Mouse (Mus musculus) embryonic stem cell, embryonic (primary cell): Measurements from ENCODE around the gene Ccdc92b.

ENCODE experiments used
- CTCF ChIA-PET, 4 experiments: fragments of 300-600 bp in 2 of 4; fragments of 350-600 bp in 2 of 4; sonication (Branson Sonifier 250); formaldehyde crosslinking; loops; one replicate each; lab custom pipeline; 2022; ENCODE audit warnings: inconsistent platforms in 2 of 4; lab: Charles Lee
- POLR2A ChIA-PET, 4 experiments: fragments of 300-600 bp in 2 of 4; fragments of 350-600 bp in 2 of 4; sonication (Branson Sonifier 250); formaldehyde crosslinking; loops; one replicate each; lab custom pipeline; 2022; ENCODE audit warnings: antibody characterized with exemption in 4 of 4, inconsistent platforms in 1 of 4; lab: Charles Lee

Ccdc92b gene

GRCm38 (mm10) chr11:74592246-74592645 lies 27.2 kb upstream of the Ccdc92b start:
- CTCF ChIA-PET: interaction anchor here in 3 of 4 experiments (0.6 to 1.4 kb wide), 4 partner anchors 13 to 1394 kb away, joined by 3 to 13 read pairs (median 3); partner anchors contain the start of gene Ctns (in 1 of the 3)
- POLR2A ChIA-PET: interaction anchor here in 2 of 4 experiments (0.7 to 4.5 kb wide), 4 partner anchors 18 to 45 kb away, joined by 3 to 28 read pairs (median 12); partner anchors contain the start of gene Rap1gap2 (in 1 of the 2)

GRCm38 (mm10) chr11:74597283-74597989 lies 22.0 kb upstream of the Ccdc92b start:
- POLR2A ChIA-PET: interaction anchor here in 3 of 4 experiments (0.5 to 1.5 kb wide), 7 partner anchors 8 to 197 kb away, joined by 3 to 7 read pairs (median 5); no protein-coding TSS in a partner anchor
- CTCF ChIA-PET: interaction anchor here (0.6 to 1.7 kb wide), 12 partner anchors 8 to 251 kb away, joined by 3 to 8 read pairs (median 4); no protein-coding TSS in a partner anchor

- ChIA-PET CTCF (interaction anchor here (0.6 to 1.7 kb wide), 10 partner anchors 9 to 250 kb away, joined by 3 to 15 read pairs (median 4); no protein-coding TSS in a partner anchor), POLR2A (interaction anchor here in 3 of 4 experiments (0.5 to 1.5 kb wide), 5 partner anchors 9 to 97 kb away, joined by 3 to 6 read pairs (median 3); no protein-coding TSS in a partner anchor)
Observed at GRCm38 (mm10) chr11:74597990-74598337, 21.4 kb upstream of the Ccdc92b start.

- CTCF ChIA-PET: no interaction called here
Observed at GRCm38 (mm10) chr11:74602286-74602685, 17.1 kb upstream of the Ccdc92b start.

GRCm38 (mm10) chr11:74610068-74610467 lies 9.3 kb upstream of the Ccdc92b start:
- POLR2A ChIA-PET: interaction anchor here in 3 of 4 experiments (0.5 to 2.9 kb wide), 19 partner anchors 9 to 850 kb away, joined by 3 to 10 read pairs (median 4); partner anchors contain the start of gene Ccdc92b (in 2 of the 3)
- CTCF ChIA-PET: interaction anchor here in 2 of 4 experiments (1.0 to 1.6 kb wide), 3 partner anchors 24 to 155 kb away, joined by 3 to 4 read pairs (median 3); no protein-coding TSS in a partner anchor

More at GRCm38 (mm10) chr11:74602286-74602685, 17.1 kb upstream of the Ccdc92b start:
- POLR2A ChIA-PET: interaction anchor here in 1 of 4 experiments (0.7 kb wide), 1 partner anchor 9 kb away, joined by 4 read pairs; no protein-coding TSS in a partner anchor

- CTCF ChIA-PET: interaction anchor here in 3 of 4 experiments (0.6 to 1.6 kb wide), 5 partner anchors 18 to 1308 kb away, joined by 3 to 5 read pairs (median 3); no protein-coding TSS in a partner anchor
- POLR2A ChIA-PET: interaction anchor here (0.5 to 3.1 kb wide), 27 partner anchors 9 to 1617 kb away, joined by 3 to 12 read pairs (median 4); partner anchors contain the start of genes Ccdc92b (in 2 of the 4), Mettl16 (in 1 of the 4) and Pafah1b1 (in 1 of the 4)
Observed at GRCm38 (mm10) chr11:74610545-74611176, 8.7 kb upstream of the Ccdc92b start, which contains the start of gene Rap1gap2. Rap1gap2 (minus strand) TSS chr11:74610915.

GRCm38 (mm10) chr11:74611437-74611836 lies 8.0 kb upstream of the Ccdc92b start:
- ChIA-PET CTCF (interaction anchor here (0.6 to 1.2 kb wide), 5 partner anchors 17 to 1309 kb away, joined by 3 to 5 read pairs (median 4); no protein-coding TSS in a partner anchor), POLR2A (interaction anchor here in 3 of 4 experiments (0.6 to 3.1 kb wide), 27 partner anchors 9 to 1617 kb away, joined by 3 to 12 read pairs (median 4); partner anchors contain the start of genes Cluh (in 1 of the 3), Mettl16 (in 1 of the 3) and Pafah1b1 (in 1 of the 3))

- ChIA-PET CTCF (interaction anchor here in 1 of 4 experiments (0.7 kb wide), 1 partner anchor 87 kb away, joined by 3 read pairs; no protein-coding TSS in a partner anchor), POLR2A (interaction anchor here in 2 of 4 experiments (0.5 to 3.1 kb wide), 5 partner anchors 11 to 89 kb away, joined by 3 to 12 read pairs (median 5); no protein-coding TSS in a partner anchor)
Observed at GRCm38 (mm10) chr11:74613428-74613827, 6.0 kb upstream of the Ccdc92b start.

- ChIA-PET POLR2A (interaction anchor here in 2 of 4 experiments (0.8 to 2.2 kb wide), 7 partner anchors 10 to 35 kb away, joined by 3 to 7 read pairs (median 4); no protein-coding TSS in a partner anchor), CTCF (interaction anchor here in 3 of 4 experiments (0.9 to 1.5 kb wide), 3 partner anchors 19 to 24 kb away, joined by 3 to 6 read pairs (median 4); no protein-coding TSS in a partner anchor)
Observed at GRCm38 (mm10) chr11:74615571-74615970, 3.8 kb upstream of the Ccdc92b start.

- CTCF ChIA-PET: interaction anchor here in 2 of 4 experiments (1.2 to 1.7 kb wide), 4 partner anchors 9 to 18 kb away, joined by 3 to 6 read pairs (median 5); no protein-coding TSS in a partner anchor
- POLR2A ChIA-PET: interaction anchor here in 3 of 4 experiments (0.6 to 3.1 kb wide), 23 partner anchors 8 to 246 kb away, joined by 3 to 20 read pairs (median 4); partner anchors contain the start of genes Rap1gap2 (in 2 of the 3), Cluh (in 1 of the 3) and Mettl16 (in 1 of the 3)
Observed at GRCm38 (mm10) chr11:74619956-74620300, 523 bp downstream of the Ccdc92b start.

GRCm38 (mm10) chr11:74621974-74622669 lies 2.7 kb downstream of the Ccdc92b start:
- POLR2A ChIA-PET: interaction anchor here in 2 of 4 experiments (1.0 to 1.8 kb wide), 5 partner anchors 9 to 32 kb away, joined by 3 to 7 read pairs (median 3); partner anchors contain the start of gene Rap1gap2 (in 1 of the 2)
- CTCF ChIA-PET: interaction anchor here in 2 of 4 experiments (0.6 kb wide), 2 partner anchors 22 to 46 kb away, joined by 3 read pairs; no protein-coding TSS in a partner anchor

GRCm38 (mm10) chr11:74623693-74624092 lies 4.3 kb downstream of the Ccdc92b start:
- ChIA-PET POLR2A (interaction anchor here in 2 of 4 experiments (0.9 to 1.8 kb wide), 7 partner anchors 12 to 137 kb away, joined by 3 to 7 read pairs (median 3); partner anchors contain the start of gene Rap1gap2 (in 1 of the 2)), CTCF (interaction anchor here in 1 of 4 experiments (1.5 kb wide), 1 partner anchor 11 kb away, joined by 3 read pairs; no protein-coding TSS in a partner anchor)

- POLR2A ChIA-PET: interaction anchor here in 2 of 4 experiments (1.1 to 5.7 kb wide), 4 partner anchors 10 to 44 kb away, joined by 3 to 28 read pairs (median 3); no protein-coding TSS in a partner anchor
- CTCF ChIA-PET: interaction anchor here in 1 of 4 experiments (1.0 kb wide), 1 partner anchor 9 kb away, joined by 3 read pairs; no protein-coding TSS in a partner anchor
Observed at GRCm38 (mm10) chr11:74625333-74625732, 5.9 kb downstream of the Ccdc92b start.

GRCm38 (mm10) chr11:74627481-74627880 lies 8.1 kb downstream of the Ccdc92b start:
- ChIA-PET CTCF (interaction anchor here (0.6 to 2.5 kb wide), 6 partner anchors 11 to 1583 kb away, joined by 3 to 14 read pairs (median 6); no protein-coding TSS in a partner anchor), POLR2A (interaction anchor here in 3 of 4 experiments (0.5 to 5.7 kb wide), 32 partner anchors 8 to 298 kb away, joined by 3 to 28 read pairs (median 4); partner anchors contain the start of genes Ccdc92b (in 2 of the 3), Mettl16 (in 1 of the 3), Mnt (in 1 of the 3) and Rap1gap2 (in 1 of the 3))

- POLR2A ChIA-PET: no interaction called here
- CTCF ChIA-PET: no interaction called here
Observed at GRCm38 (mm10) chr11:74631880-74632789, 12.7 kb downstream of the Ccdc92b start.
